14 mouse cellular contexts compared by ENCODE assay signal in genomic region chr12:3724822-3725370, GRCm38 (mm10).
DNase-seq lines count a peak whose midpoint lies in the region; ATAC-seq and TF ChIP-seq lines count a peak whose summit lies in the region.
"Had no signal": no experiment of that assay in that cellular context is flagged by ENCODE, and none has a peak within 500 bp of the region (broad histone marks: within the 10 kb centered on the region; RNA-seq: fewer than 3 reads in every experiment).

No protein-coding gene starts in this region.

- 29% methylated on average over 5 of the region's 5 CpGs for WGBS in heart, embryonic 14.5 days
- WGBS in heart, embryonic 11.5 days (ENCODE audit: insufficient replicate concordance), result 41% methylated on average over 5 of the region's 5 CpGs
- WGBS in liver, embryonic 12.5 days (ENCODE audit: insufficient replicate concordance), result 36% methylated on average over 5 of the region's 5 CpGs
- WGBS in liver, postnatal 0 days (ENCODE audit: insufficient replicate concordance), result 54% methylated on average over 5 of the region's 5 CpGs
- 30% methylated on average over 5 of the region's 5 CpGs for WGBS in intestine, embryonic 16.5 days
- 33% methylated on average over 5 of the region's 5 CpGs for WGBS in stomach, postnatal 0 days

- no peak for TF ChIP-seq CTCF in liver, postnatal 0 days (IDR thresholded peaks at IDR 0.05; ENCODE audit: low read depth)
- TF ChIP-seq CTCF in stomach, postnatal 0 days (IDR thresholded peaks at IDR 0.05; ENCODE audit: low read depth), result no peak

- H3K4me2 ChIP-seq in heart, embryonic 14.5 days (ENCODE audit: low read length), result no peak overlapping the region
- H3K4me2 ChIP-seq in heart, embryonic 11.5 days, result no peak overlapping the region
- H3K4me2 ChIP-seq in liver, embryonic 12.5 days, result no peak overlapping the region
- H3K4me2 ChIP-seq in liver, postnatal 0 days (ENCODE audit: low read depth, low read length), result no peak overlapping the region
- no peak overlapping the region for H3K4me2 ChIP-seq in intestine, embryonic 16.5 days (ENCODE audit: low read depth, low read length)
- H3K4me2 ChIP-seq in stomach, postnatal 0 days (replicated peaks; ENCODE audit: low read depth), result no peak overlapping the region
- H3K4me2 ChIP-seq: hindbrain, embryonic 15.5 days; lung, embryonic 15.5 days had no signal

- no peak overlapping the region for H3K4me3 ChIP-seq in heart, embryonic 14.5 days (ENCODE audit: control insufficient read depth in 1 of 2, insufficient read depth in 1 of 2, low read depth in 1 of 2, low read length in 2 of 2)
- no peak overlapping the region for H3K4me3 ChIP-seq in heart, embryonic 11.5 days (ENCODE audit: low read depth, low read length)
- H3K4me3 ChIP-seq in liver, embryonic 12.5 days, result no peak overlapping the region
- H3K4me3 ChIP-seq in liver, postnatal 0 days (ENCODE audit: low read depth, low read length), result no peak overlapping the region
- no peak overlapping the region for H3K4me3 ChIP-seq in intestine, embryonic 16.5 days (ENCODE audit: low read length)
- no peak overlapping the region for H3K4me3 ChIP-seq in stomach, postnatal 0 days (ENCODE audit: low read depth, low read length)
- H3K4me3 ChIP-seq: gastrocnemius, adult 2 months; hindbrain, embryonic 15.5 days; lung, embryonic 15.5 days had no signal

- H3K27me3 ChIP-seq in heart, embryonic 14.5 days (ENCODE audit: control insufficient read depth, insufficient read depth, low read length), result no peaks in the 10 kb centered on the region
- H3K27me3 ChIP-seq in heart, embryonic 11.5 days (ENCODE audit: control insufficient read depth, insufficient read depth, low read length), result no peaks in the 10 kb centered on the region
- H3K27me3 ChIP-seq in liver, embryonic 12.5 days (replicated peaks), result no peaks in the 10 kb centered on the region
- no peaks in the 10 kb centered on the region for H3K27me3 ChIP-seq in liver, postnatal 0 days (ENCODE audit: insufficient read depth, low read length)
- H3K27me3 ChIP-seq in intestine, embryonic 16.5 days (replicated peaks; ENCODE audit: control insufficient read depth, insufficient read depth, low read length), result no peaks in the 10 kb centered on the region
- H3K27me3 ChIP-seq in stomach, postnatal 0 days (ENCODE audit: control insufficient read depth, insufficient read depth, low read length), result no peaks in the 10 kb centered on the region
- H3K27me3 ChIP-seq: hindbrain, embryonic 15.5 days; lung, embryonic 15.5 days had no signal

- H3K27ac ChIP-seq in heart, embryonic 14.5 days (replicated peaks in 1 of 2; ENCODE audit: control insufficient read depth in 1 of 2, insufficient read depth in 1 of 2, low read depth in 2 of 2, low read length in 2 of 2), result peak overlapping the region; percentile 35 to 39; a peak in 2 of 4 replicates
- no peak overlapping the region for H3K27ac ChIP-seq in heart, embryonic 11.5 days (ENCODE audit: low read depth, low read length)
- H3K27ac ChIP-seq in liver, embryonic 12.5 days, result no peak overlapping the region
- H3K27ac ChIP-seq in liver, postnatal 0 days (ENCODE audit: low read depth), result no peak overlapping the region
- H3K27ac ChIP-seq in intestine, embryonic 16.5 days (ENCODE audit: low read length), result no peak overlapping the region
- H3K27ac ChIP-seq in stomach, postnatal 0 days (replicated peaks), result no peak overlapping the region
- H3K27ac ChIP-seq: gastrocnemius, adult 2 months; hindbrain, embryonic 15.5 days; lung, embryonic 15.5 days had no signal

- no peak for TF ChIP-seq EP300 in liver, postnatal 0 days (IDR thresholded peaks at IDR 0.05; ENCODE audit: low read depth)
- TF ChIP-seq EP300 in stomach, postnatal 0 days (optimal IDR thresholded peaks at IDR 0.05), result no peak

- no peak for DNase-seq in liver, postnatal 0 days
- DNase-seq in stomach, postnatal 0 days (ENCODE audit: low spot score), result no peak
- DNase-seq in cerebellum, postnatal 36 days, result no peak
- DNase-seq: adrenal gland, postnatal 14 days; cerebellum, postnatal 14 days; gastrocnemius, adult 2 months; thymus, postnatal 4 days had no signal

- no peak overlapping the region for H3K9ac ChIP-seq in heart, embryonic 14.5 days (ENCODE audit: low read length)
- H3K9ac ChIP-seq in heart, embryonic 11.5 days (ENCODE audit: low read depth, low read length), result no peak overlapping the region; the same call in 1 of the 2 replicates
- no peak overlapping the region for H3K9ac ChIP-seq in liver, embryonic 12.5 days
- H3K9ac ChIP-seq in liver, postnatal 0 days (replicated peaks), result no peak overlapping the region
- H3K9ac ChIP-seq in intestine, embryonic 16.5 days (ENCODE audit: low read depth, low read length), result no peak overlapping the region
- no peak overlapping the region for H3K9ac ChIP-seq in stomach, postnatal 0 days (ENCODE audit: low read length)
- H3K9ac ChIP-seq: hindbrain, embryonic 15.5 days; lung, embryonic 15.5 days had no signal

- no peak for ATAC-seq in heart, embryonic 14.5 days (ENCODE audit: insufficient number of reproducible peaks, insufficient read depth, low FRiP score, low read depth)
- no peak for ATAC-seq in heart, embryonic 11.5 days (replicated peaks; ENCODE audit: insufficient number of reproducible peaks, low FRiP score, low TSS enrichment)
- peak; percentile 35; the same call in 1 of the 2 replicates for ATAC-seq in liver, embryonic 12.5 days
- ATAC-seq in liver, postnatal 0 days, result no peak
- peak; percentile 63 for ATAC-seq in intestine, embryonic 16.5 days
- ATAC-seq in stomach, postnatal 0 days (ENCODE audit: low FRiP score, low TSS enrichment), result peak; percentile 47; the same call in 1 of the 2 replicates
- ATAC-seq: forebrain, embryonic 14.5 days had no signal

- H3K4me1 ChIP-seq in heart, embryonic 14.5 days (ENCODE audit: control insufficient read depth in 2 of 2, insufficient read depth in 2 of 2, low read length in 2 of 2), result peaks cover 11 to 26% of the 10 kb centered on the region in 2 experiments
- peaks cover 8% of the 10 kb centered on the region for H3K4me1 ChIP-seq in heart, embryonic 11.5 days (ENCODE audit: control insufficient read depth, insufficient read depth, low read length)
- peaks cover 12% of the 10 kb centered on the region; the same call in 1 of the 2 replicates for H3K4me1 ChIP-seq in liver, embryonic 12.5 days
- H3K4me1 ChIP-seq in liver, postnatal 0 days (ENCODE audit: insufficient read depth), result no peaks in the 10 kb centered on the region
- peaks cover 13% of the 10 kb centered on the region for H3K4me1 ChIP-seq in intestine, embryonic 16.5 days (ENCODE audit: control insufficient read depth, insufficient read depth, low read length)
- H3K4me1 ChIP-seq in stomach, postnatal 0 days (replicated peaks; ENCODE audit: control insufficient read depth, insufficient read depth), result no peaks in the 10 kb centered on the region

- no peaks in the 10 kb centered on the region for H3K36me3 ChIP-seq in heart, embryonic 14.5 days (ENCODE audit: control insufficient read depth, insufficient read depth, low read length)
- H3K36me3 ChIP-seq in heart, embryonic 11.5 days (ENCODE audit: control insufficient read depth, insufficient read depth, low read length), result no peaks in the 10 kb centered on the region
- H3K36me3 ChIP-seq in liver, embryonic 12.5 days, result no peaks in the 10 kb centered on the region
- H3K36me3 ChIP-seq in liver, postnatal 0 days (replicated peaks; ENCODE audit: insufficient read depth, low read length), result peaks cover 3% of the 10 kb centered on the region; the same call in 1 of the 2 replicates
- H3K36me3 ChIP-seq in intestine, embryonic 16.5 days (ENCODE audit: control insufficient read depth, insufficient read depth, low read length), result peaks cover 3% of the 10 kb centered on the region; the same call in 1 of the 2 replicates
- no peaks in the 10 kb centered on the region for H3K36me3 ChIP-seq in stomach, postnatal 0 days (ENCODE audit: control insufficient read depth, insufficient read depth, low read length)
- H3K36me3 ChIP-seq: hindbrain, embryonic 15.5 days; lung, embryonic 15.5 days had no signal

- no peaks in the 10 kb centered on the region for H3K9me3 ChIP-seq in heart, embryonic 14.5 days (ENCODE audit: control insufficient read depth, low read length)
- no peaks in the 10 kb centered on the region for H3K9me3 ChIP-seq in heart, embryonic 11.5 days (replicated peaks; ENCODE audit: control insufficient read depth, low read length)
- H3K9me3 ChIP-seq in liver, embryonic 12.5 days (replicated peaks), result no peaks in the 10 kb centered on the region
- H3K9me3 ChIP-seq in liver, postnatal 0 days (ENCODE audit: low read length), result no peaks in the 10 kb centered on the region
- H3K9me3 ChIP-seq in intestine, embryonic 16.5 days (ENCODE audit: control insufficient read depth, low read length), result no peaks in the 10 kb centered on the region
- H3K9me3 ChIP-seq in stomach, postnatal 0 days (ENCODE audit: control insufficient read depth, low read length), result no peaks in the 10 kb centered on the region
- H3K9me3 ChIP-seq: hindbrain, embryonic 15.5 days; lung, embryonic 15.5 days had no signal

Comparison
In these comparisons a context has a peak if more than half of its experiments do, and no peak if none do; other contexts are left out.
1. ATAC-seq: peak in liver, embryonic 12.5 days (single experiment), intestine, embryonic 16.5 days (single experiment) and stomach, postnatal 0 days (single experiment); none in heart, embryonic 14.5 days (single experiment), heart, embryonic 11.5 days (single experiment) and liver, postnatal 0 days (single experiment).
2. H3K27ac ChIP-seq: peak in heart, embryonic 14.5 days (2 of 2); none in heart, embryonic 11.5 days (single experiment), liver, embryonic 12.5 days (single experiment), liver, postnatal 0 days (single experiment), intestine, embryonic 16.5 days (single experiment) and stomach, postnatal 0 days (single experiment).